Mouse (Mus musculus): ENCODE data around the gene Ajap1. TPM values are rescaled to one million over a fixed set of nuclear protein-coding genes. Genes with fewer than 3 reads are reported as not detected.

Ajap1 gene
- polyA plus RNA-seq, 1 experiment from 2014 or later = 4.1 TPM

GRCm38 (mm10) chr4:153481361-153482234 lies 1.0 kb downstream of the Ajap1 start:
- peak; percentile 2; the same call in 1 of the 2 replicates for ATAC-seq (replicated peaks)
- peak overlapping the region; percentile 95 for H3K4me2 ChIP-seq (replicated peaks)
- H3K9me3 ChIP-seq = no peaks in the 10 kb centered on the region
- WGBS = under 1% methylated on average over 71 of the region's 71 CpGs
- peaks cover 36% of the 10 kb centered on the region for H3K27me3 ChIP-seq
- peak overlapping the region; percentile 65 for H3K9ac ChIP-seq (replicated peaks)
- no peaks in the 10 kb centered on the region for H3K36me3 ChIP-seq
- no peak overlapping the region for H3K27ac ChIP-seq (replicated peaks)
- H3K4me3 ChIP-seq = peak overlapping the region; percentile 51
- H3K4me1 ChIP-seq = peaks cover 59% of the 10 kb centered on the region

GRCm38 (mm10) chr4:153480551-153481262 lies 1.9 kb downstream of the Ajap1 start:
- no peaks in the 10 kb centered on the region for H3K9me3 ChIP-seq
- 2% methylated on average over 19 of the region's 19 CpGs for WGBS
- no peaks in the 10 kb centered on the region for H3K36me3 ChIP-seq
- peak overlapping the region; percentile 51 for H3K4me3 ChIP-seq
- H3K27me3 ChIP-seq = peaks cover 36% of the 10 kb centered on the region
- H3K27ac ChIP-seq (replicated peaks) = no peak overlapping the region
- H3K9ac ChIP-seq (replicated peaks) = peak overlapping the region; percentile 65
- peaks cover 55% of the 10 kb centered on the region for H3K4me1 ChIP-seq
- ATAC-seq (replicated peaks) = peak; percentile 49
- H3K4me2 ChIP-seq (replicated peaks) = peak overlapping the region; percentile 95

DNA sequence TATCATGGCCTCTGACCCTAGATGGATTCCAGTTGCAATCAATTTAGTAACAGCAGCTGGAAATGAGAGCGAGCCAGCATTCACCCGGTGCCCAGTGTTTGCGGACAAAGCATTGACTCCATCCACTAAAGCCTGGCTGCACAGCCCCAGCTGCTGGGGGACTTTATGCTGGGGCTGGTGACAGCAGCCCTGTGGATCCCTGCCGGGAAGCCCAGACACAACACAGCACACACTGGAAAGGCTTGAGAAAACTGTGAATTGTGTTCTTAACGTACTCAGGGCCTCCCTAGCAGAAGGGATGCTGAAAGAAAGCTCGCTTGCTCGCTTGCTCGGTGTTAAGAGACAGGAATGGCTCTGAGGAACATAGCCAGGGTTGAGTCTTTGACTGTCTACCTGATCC lies 3.5 kb downstream of the Ajap1 start:
- peak overlapping the region; percentile 23 for H3K4me2 ChIP-seq (replicated peaks)
- no peaks in the 10 kb centered on the region for H3K36me3 ChIP-seq
- H3K4me3 ChIP-seq = peak overlapping the region; percentile 9
- no peak overlapping the region; the same call in 1 of the 2 replicates for H3K9ac ChIP-seq (replicated peaks)
- no peak for ATAC-seq (replicated peaks)
- peaks cover 34% of the 10 kb centered on the region for H3K27me3 ChIP-seq
- no peaks in the 10 kb centered on the region for H3K9me3 ChIP-seq
- H3K4me1 ChIP-seq = peaks cover 53% of the 10 kb centered on the region
- H3K27ac ChIP-seq (replicated peaks) = no peak overlapping the region
- 12% methylated on average over 8 of the region's 8 CpGs for WGBS

GRCm38 (mm10) chr4:153473480-153474252 lies 8.9 kb downstream of the Ajap1 start:
- Histone ChIP-seq H3K27me3 (peaks cover 6% of the 10 kb centered on the region), H3K9me3 (no peaks in the 10 kb centered on the region), H3K36me3 (no peaks in the 10 kb centered on the region), H3K4me3 (no peak overlapping the region), H3K27ac (replicated peaks) (no peak overlapping the region), H3K4me2 (replicated peaks) (no peak overlapping the region), H3K9ac (replicated peaks) (no peak overlapping the region), H3K4me1 (peaks cover 7% of the 10 kb centered on the region)
- no peak for ATAC-seq (replicated peaks)
- WGBS = 76% methylated on average over 4 of the region's 4 CpGs

GRCm38 (mm10) chr4:153469712-153470111 lies 12.9 kb downstream of the Ajap1 start:
- H3K27ac ChIP-seq (replicated peaks) = no peak overlapping the region
- no peak overlapping the region for H3K4me2 ChIP-seq (replicated peaks)
- 87% methylated on average over 15 of the region's 15 CpGs for WGBS
- H3K36me3 ChIP-seq = no peaks in the 10 kb centered on the region
- H3K27me3 ChIP-seq = no peaks in the 10 kb centered on the region
- no peak for ATAC-seq (replicated peaks)
- no peak overlapping the region for H3K4me3 ChIP-seq
- H3K9me3 ChIP-seq = no peaks in the 10 kb centered on the region
- H3K9ac ChIP-seq (replicated peaks) = no peak overlapping the region
- H3K4me1 ChIP-seq = no peaks in the 10 kb centered on the region

GRCm38 (mm10) chr4:153459934-153460333 lies 22.7 kb downstream of the Ajap1 start:
- 91% methylated on average over 15 of the region's 15 CpGs for WGBS
- no peak overlapping the region for H3K9ac ChIP-seq (replicated peaks)
- H3K4me2 ChIP-seq (replicated peaks) = no peak overlapping the region
- no peaks in the 10 kb centered on the region for H3K4me1 ChIP-seq
- no peaks in the 10 kb centered on the region for H3K36me3 ChIP-seq
- no peak for ATAC-seq (replicated peaks)
- no peak overlapping the region for H3K4me3 ChIP-seq
- no peak overlapping the region for H3K27ac ChIP-seq (replicated peaks)
- H3K27me3 ChIP-seq = no peaks in the 10 kb centered on the region
- no peaks in the 10 kb centered on the region for H3K9me3 ChIP-seq

DNA sequence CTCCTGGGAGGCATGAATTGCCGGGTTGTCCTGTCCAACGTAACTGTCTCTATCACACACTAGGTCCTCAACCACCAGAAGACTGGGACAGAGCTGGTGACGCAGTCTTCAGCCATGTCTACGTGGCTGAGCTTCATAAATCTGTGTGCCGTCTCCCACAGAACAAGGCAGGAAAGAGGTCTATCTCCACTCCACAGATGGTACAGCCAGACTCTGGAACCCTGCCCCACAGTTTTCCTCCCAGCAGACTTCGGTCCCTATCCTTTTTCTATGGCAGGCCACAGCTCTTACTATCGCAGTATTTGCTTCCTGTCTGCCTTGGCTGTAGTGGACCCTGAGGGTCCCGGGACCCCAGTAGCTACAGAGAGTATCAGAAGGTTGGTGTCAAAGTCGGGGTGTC lies 23.1 kb downstream of the Ajap1 start:
- no peaks in the 10 kb centered on the region for H3K36me3 ChIP-seq
- no peaks in the 10 kb centered on the region for H3K4me1 ChIP-seq
- no peaks in the 10 kb centered on the region for H3K27me3 ChIP-seq
- no peaks in the 10 kb centered on the region for H3K9me3 ChIP-seq
- no peak overlapping the region for H3K27ac ChIP-seq (replicated peaks)
- no peak for ATAC-seq (replicated peaks)
- H3K4me3 ChIP-seq = no peak overlapping the region
- no peak overlapping the region for H3K4me2 ChIP-seq (replicated peaks)
- WGBS = 89% methylated on average over 9 of the region's 9 CpGs
- H3K9ac ChIP-seq (replicated peaks) = no peak overlapping the region

GRCm38 (mm10) chr4:153458821-153459220 lies 23.8 kb downstream of the Ajap1 start:
- H3K27ac ChIP-seq (replicated peaks) = no peak overlapping the region
- H3K4me1 ChIP-seq = no peaks in the 10 kb centered on the region
- H3K4me3 ChIP-seq = no peak overlapping the region
- 87% methylated on average over 15 of the region's 15 CpGs for WGBS
- H3K9ac ChIP-seq (replicated peaks) = no peak overlapping the region
- no peaks in the 10 kb centered on the region for H3K36me3 ChIP-seq
- no peak for ATAC-seq (replicated peaks)
- no peaks in the 10 kb centered on the region for H3K27me3 ChIP-seq
- H3K9me3 ChIP-seq = no peaks in the 10 kb centered on the region
- H3K4me2 ChIP-seq (replicated peaks) = no peak overlapping the region

DNA sequence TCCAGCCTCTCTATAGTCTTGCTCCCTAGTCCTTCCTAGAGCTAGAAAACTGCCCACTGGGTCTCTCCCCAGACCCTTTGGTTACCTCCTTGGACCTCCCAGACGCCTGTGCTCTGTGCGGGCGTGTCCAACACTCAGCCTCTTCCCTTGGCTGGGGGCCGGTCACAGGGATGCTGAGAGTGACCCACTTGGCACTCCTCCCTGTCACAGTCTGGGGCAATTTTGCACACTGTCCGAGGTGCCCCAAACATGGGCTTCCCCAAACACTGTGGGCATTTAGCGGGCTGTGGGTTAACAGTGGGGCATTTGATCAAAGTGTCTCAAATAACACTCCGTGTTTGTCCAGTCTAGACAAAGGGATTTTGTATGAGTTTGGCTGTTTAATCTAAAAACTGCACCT lies 29.1 kb downstream of the Ajap1 start:
- no peak overlapping the region for H3K9ac ChIP-seq (replicated peaks)
- 88% methylated on average over 7 of the region's 7 CpGs for WGBS
- ATAC-seq (replicated peaks) = no peak

DNA sequence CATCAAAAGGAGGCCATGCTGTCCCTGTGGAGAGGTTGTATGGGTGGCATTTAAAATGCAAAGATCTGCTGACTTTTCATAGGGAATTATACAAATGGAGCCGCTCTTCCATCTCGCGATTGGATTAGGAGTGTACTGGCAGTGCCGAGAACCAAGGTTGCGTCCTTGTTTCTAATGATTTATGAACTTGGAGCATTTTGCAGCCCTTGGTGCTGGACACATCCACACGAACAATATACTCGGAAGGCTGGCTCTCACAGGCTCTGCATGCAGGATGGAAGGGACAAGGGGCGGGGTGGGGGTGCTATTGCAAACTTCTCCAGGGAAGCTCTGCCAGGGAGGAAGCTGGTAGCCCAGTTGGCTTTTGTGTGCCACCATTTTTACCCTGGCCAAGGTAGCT lies 31.1 kb downstream of the Ajap1 start:
- WGBS = 83% methylated on average over 8 of the region's 8 CpGs

More for the DNA sequence above, 29.1 kb downstream of the Ajap1 start:
- H3K4me2 ChIP-seq (replicated peaks) = no peak overlapping the region
- H3K27ac ChIP-seq (replicated peaks) = no peak overlapping the region
- no peak overlapping the region for H3K4me3 ChIP-seq
- H3K27me3 ChIP-seq = no peaks in the 10 kb centered on the region
- no peaks in the 10 kb centered on the region for H3K4me1 ChIP-seq
- no peaks in the 10 kb centered on the region for H3K9me3 ChIP-seq
- H3K36me3 ChIP-seq = no peaks in the 10 kb centered on the region

GRCm38 (mm10) chr4:153442522-153442921 lies 40.1 kb downstream of the Ajap1 start:
- no peak for ATAC-seq (replicated peaks)

More for the DNA sequence above, 31.1 kb downstream of the Ajap1 start:
- H3K36me3 ChIP-seq = no peaks in the 10 kb centered on the region
- H3K4me1 ChIP-seq = no peaks in the 10 kb centered on the region
- no peaks in the 10 kb centered on the region for H3K27me3 ChIP-seq
- H3K4me3 ChIP-seq = no peak overlapping the region
- no peak overlapping the region for H3K27ac ChIP-seq (replicated peaks)
- no peak for ATAC-seq (replicated peaks)
- H3K9ac ChIP-seq (replicated peaks) = no peak overlapping the region
- no peaks in the 10 kb centered on the region for H3K9me3 ChIP-seq
- H3K4me2 ChIP-seq (replicated peaks) = no peak overlapping the region

GRCm38 (mm10) chr4:153439868-153440267 lies 42.7 kb downstream of the Ajap1 start:
- Histone ChIP-seq H3K27ac (replicated peaks) (0 out of 2 replicates have a peak overlapping the region, but pooled peaks have one; percentile 37), H3K4me3 (no peak overlapping the region), H3K36me3 (no peaks in the 10 kb centered on the region), H3K27me3 (no peaks in the 10 kb centered on the region), H3K4me1 (peaks cover 25% of the 10 kb centered on the region), H3K9ac (replicated peaks) (no peak overlapping the region), H3K9me3 (no peaks in the 10 kb centered on the region), H3K4me2 (replicated peaks) (no peak overlapping the region)
- 74% methylated on average over 11 of the region's 11 CpGs for WGBS
- no peak for ATAC-seq (replicated peaks)

More at GRCm38 (mm10) chr4:153442522-153442921, 40.1 kb downstream of the Ajap1 start:
- Histone ChIP-seq H3K27me3 (no peaks in the 10 kb centered on the region), H3K4me2 (replicated peaks) (no peak overlapping the region), H3K36me3 (no peaks in the 10 kb centered on the region), H3K9me3 (no peaks in the 10 kb centered on the region), H3K9ac (replicated peaks) (no peak overlapping the region), H3K27ac (replicated peaks) (no peak overlapping the region), H3K4me1 (peaks cover 12% of the 10 kb centered on the region), H3K4me3 (no peak overlapping the region)
- WGBS = 69% methylated on average over 10 of the region's 10 CpGs

Data from forebrain, embryonic 15.5 days (tissue).